Mouse (Mus musculus) C2C12 (cell line): Measurements from ENCODE around the gene Slc25a27.

ENCODE experiments used
- CTCF ChIP-seq: IDR thresholded peaks from one replicate; pipeline ENCODE4 v1.5.1; 2011; ENCODE audit not compliant: control insufficient read depth, insufficient read depth, insufficient read length
- FOSL1 ChIP-seq: IDR thresholded peaks from one replicate; pipeline ENCODE4 v1.8.0; 2011; ENCODE audit warnings: mild to moderate bottlenecking, low read length; ENCODE audit not compliant: poor library complexity, insufficient read depth, severe bottlenecking
- MYOD1 ChIP-seq: IDR thresholded peaks from one replicate; pipeline ENCODE4 v1.6.1; 2011; ENCODE audit warnings: low read depth; ENCODE audit not compliant: control insufficient read depth, insufficient read length
- USF1 ChIP-seq: IDR thresholded peaks from one replicate; pipeline ENCODE4 v1.6.1; 2011; ENCODE audit warnings: low read depth, mild to moderate bottlenecking, control low read depth, moderate library complexity

- TF ChIP-seq CTCF (no peak), FOSL1 (no peak), USF1 (no peak), MYOD1 (no peak)
These were observed 8.2 kb upstream of the Slc25a27 start for GRCm38 (mm10) chr17:43675228-43675627.
